Mouse (Mus musculus) T-cell, adult 66 days (primary cell): ENCODE results near the gene Flywch2. TPM values are rescaled to one million over a fixed set of nuclear protein-coding genes. Genes with fewer than 3 reads are reported as not detected.

Source experiments
- total RNA-seq, 2 experiments: library from RNA; stranded (reverse); gene quantifications; 3 replicates in 1 of 2; 4 replicates in 1 of 2; pipeline ENCODE4 v1.2.4; 2023

Flywch2 gene
- under 1 TPM in 1 of 2 experiments, not detected in 1; 0.89 TPM for total RNA-seq

DNA sequence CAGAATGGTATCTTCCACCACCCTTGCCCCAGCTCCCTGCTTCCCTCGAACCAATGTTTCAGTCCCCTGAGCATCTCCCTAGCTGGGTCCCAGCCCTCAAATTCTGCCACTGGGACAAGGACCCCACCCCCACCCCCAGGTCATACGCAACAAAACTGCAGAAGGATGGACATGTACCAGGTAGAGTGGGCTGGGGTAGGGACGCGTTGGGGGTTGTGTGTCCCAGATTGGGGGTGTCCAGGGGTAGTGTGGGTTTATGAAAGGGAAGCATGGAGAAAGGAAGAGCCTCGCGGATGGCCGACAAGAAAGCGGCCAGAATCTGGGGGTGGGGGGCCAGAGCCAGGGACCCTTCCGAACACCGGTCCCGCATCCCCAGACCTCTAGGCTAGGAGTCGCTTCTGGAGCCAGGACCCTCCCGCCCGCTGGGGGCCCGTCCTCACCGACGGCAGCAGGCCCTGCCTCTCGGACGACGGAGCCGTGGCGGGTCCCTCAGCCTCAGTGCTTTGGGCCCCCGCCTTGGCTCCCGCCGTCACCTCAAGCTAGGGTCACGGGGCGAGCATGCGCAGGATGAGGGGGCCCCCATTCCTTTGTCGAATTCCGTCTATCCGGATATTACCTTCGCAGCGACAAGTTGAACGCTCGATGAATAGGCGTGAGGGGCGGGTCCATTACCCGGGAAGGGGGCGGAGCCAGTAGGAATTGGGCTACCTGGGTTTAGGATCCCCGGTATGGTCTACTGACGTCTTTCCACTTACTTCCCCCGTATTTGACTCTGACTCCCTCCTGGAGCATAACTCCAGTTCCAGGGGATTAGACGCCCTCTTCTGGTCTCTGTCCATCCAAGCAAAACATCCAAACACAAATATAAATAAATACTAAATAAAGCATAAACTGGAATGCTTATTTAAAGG lies at the start of gene Flywch2:
TSS of gene Flywch2 (minus strand) at position 521 of the 911 bp plus-strand sequence.

DNA sequence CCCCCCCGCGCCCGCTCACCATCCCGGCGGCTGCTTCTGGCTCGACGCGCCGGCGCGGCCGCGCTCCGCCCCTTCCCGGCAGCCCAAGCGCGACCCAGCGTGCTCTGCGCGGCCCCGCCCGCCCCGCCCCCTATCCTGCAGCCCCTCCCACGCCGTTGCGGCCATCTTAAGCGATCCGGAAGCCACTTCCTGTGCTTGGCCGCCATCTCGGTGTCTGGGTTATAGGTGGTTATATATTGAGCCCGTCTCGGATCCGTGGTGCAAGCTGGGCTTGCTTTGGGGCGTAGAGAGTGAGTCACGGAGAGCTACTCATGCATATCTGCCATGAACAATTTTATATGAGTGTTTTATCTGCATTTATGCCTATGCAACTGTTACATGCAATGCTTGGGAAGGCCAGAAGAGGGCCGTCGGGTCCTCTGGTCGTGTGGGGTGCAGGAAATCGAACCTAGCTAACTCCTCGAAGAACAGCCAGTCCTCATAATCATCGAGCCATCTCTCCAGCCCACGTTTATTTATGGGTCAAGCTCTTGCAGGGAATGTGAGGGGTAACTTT lies 43.3 kb upstream of the Flywch2 start, which contains the start of gene Elob:
TSS of gene Elob (minus strand) at position 73 of the 556 bp plus-strand sequence.

GRCm38 (mm10) chr17:23790269-23791078 lies 4.6 kb upstream of the Flywch2 start, which contains the start of gene Srrm2:
Gene Srrm2, plus strand, starts transcription at chr17:23790532.

GRCm38 (mm10) chr17:23771284-23772218 lies 14.3 kb downstream of the Flywch2 start, which contains the start of gene Flywch1:
Gene Flywch1, minus strand, starts transcription at chr17:23771602.

DNA sequence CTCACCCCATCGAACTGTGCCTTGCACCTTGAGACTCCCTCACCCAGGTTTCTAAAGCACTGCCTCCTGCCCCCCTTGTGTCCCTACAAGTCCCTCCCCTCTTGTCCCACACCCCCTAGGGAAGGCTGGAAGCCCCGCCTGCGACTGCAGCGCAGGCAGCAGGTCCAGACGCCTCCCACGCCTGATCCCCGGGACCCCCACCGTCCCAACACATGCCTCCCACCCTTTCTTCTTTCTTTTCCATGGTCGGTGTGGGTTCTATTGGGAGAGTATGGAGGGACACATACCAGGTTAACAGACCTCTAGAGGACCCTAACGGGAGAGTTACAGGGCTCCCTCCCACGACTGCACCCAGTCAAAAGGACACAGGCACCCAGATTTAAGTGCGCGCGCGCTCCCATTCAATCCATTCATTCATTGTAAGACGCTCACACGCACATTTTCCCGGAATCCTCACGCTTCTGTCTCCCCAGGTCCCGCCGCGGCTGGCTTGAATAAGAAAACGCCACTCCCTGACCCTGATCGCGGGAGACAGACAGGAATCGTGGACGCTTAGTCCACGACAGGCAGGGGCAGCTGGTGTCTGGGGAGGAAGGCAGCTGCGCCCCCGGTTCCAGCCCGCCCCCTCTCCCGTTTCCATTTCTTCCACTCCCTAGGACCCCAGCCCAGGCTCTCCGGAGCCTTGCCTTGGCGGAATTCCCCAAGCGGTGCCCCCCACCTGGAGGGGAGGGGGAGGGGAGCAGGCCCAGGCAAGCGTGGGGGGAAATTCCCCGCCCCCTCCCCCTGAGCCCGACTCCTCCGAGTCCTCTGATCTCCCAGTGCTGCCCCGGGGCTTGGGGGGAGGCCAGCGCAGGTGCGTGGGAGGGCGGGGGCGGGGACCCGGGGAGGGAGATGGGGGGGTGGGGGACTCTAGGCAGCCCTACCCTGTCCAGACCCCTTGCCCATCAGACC lies 40.3 kb downstream of the Flywch2 start, which contains the start of gene Kremen2:
TSS of gene Kremen2 (minus strand) at position 533 of the 951 bp plus-strand sequence.

DNA sequence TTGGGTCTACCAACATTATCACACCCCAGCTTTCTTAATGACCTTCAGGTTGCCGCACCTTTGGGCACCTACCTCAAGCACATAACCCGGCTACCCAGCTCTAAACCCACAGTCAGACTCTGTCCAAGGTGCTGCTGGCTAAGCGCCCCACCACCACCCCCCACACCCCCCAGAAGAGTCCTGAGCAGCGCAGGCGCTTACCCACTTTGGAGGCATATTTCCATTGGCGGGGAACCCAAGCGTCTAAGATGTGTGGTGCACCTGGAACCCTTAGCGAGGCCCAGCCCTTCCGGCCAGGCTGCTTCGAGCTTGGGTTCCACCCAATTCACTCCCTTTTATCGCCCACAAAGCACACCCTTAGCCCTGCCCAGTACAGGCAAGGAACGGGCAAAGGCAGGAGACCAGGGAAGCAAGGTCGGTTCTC lies 45.3 kb downstream of the Flywch2 start, which contains the start of gene Paqr4:
TSS of gene Paqr4 (minus strand) at position 270 of the 424 bp plus-strand sequence.

Other genes with a start within 250 kb of the Flywch2 start
- 10 to 100 TPM; 10.0 to 11.4 TPM for gene Zfp213, start 221.8 kb downstream of the Flywch2 start, total RNA-seq
- not detected for gene Zfp13, start 186.6 kb downstream of the Flywch2 start, total RNA-seq
- gene Zscan10, start 185.2 kb downstream of the Flywch2 start, total RNA-seq, result not detected
- 1 to 10 TPM in 1 of 2 experiments, under 1 TPM in 1; 0.47 to 1.0 TPM for gene Mmp25, start 140.8 kb downstream of the Flywch2 start, total RNA-seq
- gene Bicdl2, start 125.6 kb downstream of the Flywch2 start, total RNA-seq, result not detected
- 10 to 100 TPM; 34.9 to 35.2 TPM for gene Hcfc1r1, start 112.5 kb downstream of the Flywch2 start, total RNA-seq
- 10 to 100 TPM; 18.6 to 19.2 TPM for gene Thoc6, start 112.2 kb downstream of the Flywch2 start, total RNA-seq
- gene Tnfrsf12a, start 108.6 kb downstream of the Flywch2 start, total RNA-seq, result 10 to 100 TPM; 24.3 to 27.1 TPM
- gene Cldn6, start 106.8 kb downstream of the Flywch2 start, total RNA-seq, result not detected
- not detected for gene Cldn9, start 102.1 kb downstream of the Flywch2 start, total RNA-seq
- not detected for gene 1520401A03Rik, start 63.3 kb downstream of the Flywch2 start, total RNA-seq
- 10 to 100 TPM; 35.4 to 36.1 TPM for gene Pkmyt1, start 59.7 kb downstream of the Flywch2 start, total RNA-seq
- 1 to 10 TPM; 2.5 to 6.1 TPM for gene Paqr4, start 45.2 kb downstream of the Flywch2 start, total RNA-seq
- 1 to 10 TPM; 2.6 to 2.9 TPM for gene Kremen2, start 40.2 kb downstream of the Flywch2 start, total RNA-seq
- gene Flywch1, start 14.5 kb downstream of the Flywch2 start, total RNA-seq, result 10 to 100 TPM; 29.1 to 32.6 TPM
- gene Srrm2, start 4.5 kb upstream of the Flywch2 start, total RNA-seq, result 1,000 to 10,000 TPM; 1,478 to 1,622 TPM
- 100 to 1,000 TPM; 205 to 212 TPM for gene Elob, start 43.1 kb upstream of the Flywch2 start, total RNA-seq
- not detected for gene Prss33, start 50.0 kb upstream of the Flywch2 start, total RNA-seq
- not detected for gene Prss32, start 57.8 kb upstream of the Flywch2 start, total RNA-seq
- gene Prss41, start 58.1 kb upstream of the Flywch2 start, total RNA-seq, result 1 to 10 TPM; 1.0 to 1.2 TPM
- gene Prss21, start 82.0 kb upstream of the Flywch2 start, total RNA-seq, result not detected
- not detected for gene Dcpp1, start 94.8 kb upstream of the Flywch2 start, total RNA-seq
- gene Dcpp2, start 94.8 kb upstream of the Flywch2 start, total RNA-seq, result not detected
- not detected for gene Dcpp3, start 131.4 kb upstream of the Flywch2 start, total RNA-seq
- not detected for gene Sbp, start 155.6 kb upstream of the Flywch2 start, total RNA-seq
- gene Sbpl, start 169.2 kb upstream of the Flywch2 start, total RNA-seq, result not detected
- gene Prss30, start 194.5 kb upstream of the Flywch2 start, total RNA-seq, result 1 to 10 TPM; 1.4 to 1.7 TPM
- not detected for gene Prss22, start 212.0 kb upstream of the Flywch2 start, total RNA-seq